Comparison of ENCODE assay signal across 9 mouse cellular contexts in the genomic region with DNA sequence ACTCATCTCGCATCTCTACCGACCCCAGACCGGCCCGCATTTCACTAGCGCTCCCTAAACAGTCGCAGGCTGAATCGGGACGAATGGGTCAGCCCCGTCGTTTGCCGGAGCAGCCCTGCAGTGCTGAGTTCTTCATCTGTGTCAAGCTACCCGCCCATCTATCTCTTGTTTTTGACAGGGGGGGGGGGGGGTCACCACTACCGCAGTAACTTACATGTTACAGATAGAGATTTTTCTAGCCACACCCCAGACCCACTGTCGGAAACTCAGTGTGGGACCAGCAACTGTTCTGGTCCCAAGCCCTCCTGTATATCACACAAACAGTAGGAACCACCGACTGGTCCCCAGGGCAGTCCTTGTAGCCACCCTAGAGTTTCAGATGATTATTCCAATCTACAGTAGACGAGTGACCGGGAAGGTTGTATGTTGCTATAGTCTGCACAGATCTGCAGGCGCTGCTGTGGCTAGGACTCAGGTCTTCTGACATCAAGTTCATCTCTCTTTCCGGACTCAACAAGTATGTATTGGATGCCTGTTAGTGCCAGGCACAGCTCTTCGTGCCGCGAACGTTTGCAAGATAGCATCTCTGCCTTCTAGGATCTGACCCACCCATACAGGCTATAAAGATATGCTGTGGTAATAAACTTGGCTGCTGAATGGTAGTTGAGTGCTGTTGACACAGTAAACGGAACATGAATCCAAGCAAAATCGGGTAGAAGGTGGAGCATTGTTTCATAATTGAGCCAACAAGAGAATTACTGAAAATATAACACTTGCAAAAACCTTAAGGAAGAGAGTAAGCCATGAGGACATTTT. TPM values are rescaled to one million over a fixed set of nuclear protein-coding genes. Genes with fewer than 3 reads are reported as not detected.
DNase-seq lines count a peak whose midpoint lies in the region; ATAC-seq and TF ChIP-seq lines count a peak whose summit lies in the region.
"Had no signal": no experiment of that assay in that cellular context is flagged by ENCODE, and none has a peak within 500 bp of the region (broad histone marks: within the 10 kb centered on the region; RNA-seq: fewer than 3 reads in every experiment).

No protein-coding gene starts in this region.

- H3K36me3 ChIP-seq in kidney, adult 2 months (ENCODE audit: control insufficient read depth, insufficient read depth, low read length) = no peaks in the 10 kb centered on the region
- H3K36me3 ChIP-seq in hindbrain, embryonic 12.5 days = no peaks in the 10 kb centered on the region
- no peaks in the 10 kb centered on the region for H3K36me3 ChIP-seq in midbrain, embryonic 10.5 days

- H3K27ac ChIP-seq in kidney, adult 2 months (ENCODE audit: insufficient read depth, low read depth, low read length) = peak overlapping the region; percentile 54
- no peak overlapping the region for H3K27ac ChIP-seq in brown adipose tissue, adult 24 weeks (replicated peaks; ENCODE audit: low read depth, low read length)
- H3K27ac ChIP-seq in hindbrain, embryonic 12.5 days = 0 out of 2 replicates have a peak overlapping the region, but pooled peaks have one; percentile 77
- H3K27ac ChIP-seq in midbrain, embryonic 10.5 days (replicated peaks) = peak overlapping the region; percentile 90

- no peak for TF ChIP-seq CTCF in kidney, adult 2 months (conservative IDR thresholded peaks at IDR 0.05; ENCODE audit: insufficient read depth, insufficient read length, low read depth, low read length)

- WGBS in kidney, adult 2 months = 32% methylated on average over 25 of the region's 25 CpGs
- 38% methylated on average over 25 of the region's 25 CpGs for WGBS in hindbrain, embryonic 12.5 days
- 39% methylated on average over 25 of the region's 25 CpGs for WGBS in midbrain, embryonic 10.5 days

- H3K4me1 ChIP-seq in kidney, adult 2 months (ENCODE audit: control insufficient read depth, insufficient read depth, low read length) = peaks cover 10% of the 10 kb centered on the region
- no peaks in the 10 kb centered on the region for H3K4me1 ChIP-seq in brown adipose tissue, adult 24 weeks (ENCODE audit: control insufficient read depth, insufficient read depth, insufficient read length, low read length)
- H3K4me1 ChIP-seq in hindbrain, embryonic 12.5 days = peaks cover 12% of the 10 kb centered on the region
- H3K4me1 ChIP-seq in midbrain, embryonic 10.5 days = peaks cover 16% of the 10 kb centered on the region

- no peaks in the 10 kb centered on the region for H3K27me3 ChIP-seq in kidney, adult 2 months (replicated peaks; ENCODE audit: control insufficient read depth, insufficient read depth, low read length)
- no peaks in the 10 kb centered on the region; the same call in 1 of the 2 replicates for H3K27me3 ChIP-seq in hindbrain, embryonic 12.5 days
- peaks cover 23% of the 10 kb centered on the region for H3K27me3 ChIP-seq in midbrain, embryonic 10.5 days (ENCODE audit: low read depth, poor library complexity, severe bottlenecking)
- H3K27me3 ChIP-seq: Patski had no signal

- no peak for TF ChIP-seq POLR2A in kidney, adult 2 months (IDR thresholded peaks at IDR 0.05; ENCODE audit: low read depth, low read length)

- no peak for DNase-seq in kidney, adult 2 months
- DNase-seq in kidney, adult 8-10 months = no peak
- DNase-seq in midbrain, embryonic 10.5 days (ENCODE audit: low spot score) = no peak
- no peak for DNase-seq in right cerebral cortex, adult 2 months (ENCODE audit: low spot score in 2 of 2)
- DNase-seq in right cerebral cortex, postnatal 25 days = no peak
- no peak for DNase-seq in layer of hippocampus, adult 11-12 months (ENCODE audit: low spot score)

- peak overlapping the region; percentile 65 for H3K4me3 ChIP-seq in kidney, adult 2 months (ENCODE audit: insufficient read depth, low read depth, low read length)
- peak overlapping the region; percentile 79 for H3K4me3 ChIP-seq in brown adipose tissue, adult 24 weeks (ENCODE audit: insufficient read depth, low read depth, low read length)
- peak overlapping the region; percentile 74 for H3K4me3 ChIP-seq in hindbrain, embryonic 12.5 days
- peak overlapping the region; percentile 82 for H3K4me3 ChIP-seq in midbrain, embryonic 10.5 days

- H3K9me3 ChIP-seq in hindbrain, embryonic 12.5 days (replicated peaks) = no peaks in the 10 kb centered on the region
- H3K9me3 ChIP-seq in midbrain, embryonic 10.5 days (replicated peaks) = 0 out of 2 replicates have a peak, but pooled peaks cover 3% of the 10 kb centered on the region

- H3K9ac ChIP-seq in hindbrain, embryonic 12.5 days = peak overlapping the region; percentile 79

- peak; percentile 74 for ATAC-seq in hindbrain, embryonic 12.5 days (ENCODE audit: low FRiP score)

- H3K4me2 ChIP-seq in hindbrain, embryonic 12.5 days (replicated peaks) = peak overlapping the region; percentile 70

RNA-seq across cellular contexts. Expression of gene Anks6, which starts 0.5 kb away (rescaled TPM):
- 16.1 and 19.2 TPM in 2 replicates for polyA plus RNA-seq in kidney, adult 2 months (2012; rRNA removed)
- polyA plus RNA-seq in brown adipose tissue, adult 24 weeks (2012; ENCODE audit: insufficient read depth, insufficient read length, missing spikeins) = 1.1 and 2.0 TPM in 2 replicates
- 6.6 and 7.5 TPM in 2 replicates for polyA plus RNA-seq in hindbrain, embryonic 12.5 days (2016; fragmentation: Nextera tagmentation; extraction: Ambion mirVana)
- 2.9 and 3.3 TPM in 2 replicates for polyA plus RNA-seq in midbrain, embryonic 10.5 days (2016; fragmentation: Nextera tagmentation; extraction: Ambion mirVana)

RNA-seq across cellular contexts. Expression of gene Galnt12, which starts 34.0 kb away (rescaled TPM):
- 3.1 and 3.6 TPM in 2 replicates for polyA plus RNA-seq in kidney, adult 2 months (2012; rRNA removed)
- 0.48 TPM in 1 of 2 replicates, not detected in the other for polyA plus RNA-seq in brown adipose tissue, adult 24 weeks (2012; ENCODE audit: insufficient read depth, insufficient read length, missing spikeins)
- 2.3 and 3.4 TPM in 2 replicates for polyA plus RNA-seq in hindbrain, embryonic 12.5 days (2016; fragmentation: Nextera tagmentation; extraction: Ambion mirVana)
- polyA plus RNA-seq in midbrain, embryonic 10.5 days (2016; fragmentation: Nextera tagmentation; extraction: Ambion mirVana) = 6.5 and 7.8 TPM in 2 replicates
